Mouse (Mus musculus) cerebellum, postnatal 10 days (tissue): Measurements from ENCODE around the gene Atp2a2.
"Not testable (repeated sequence)": the region's sequence is repeated elsewhere in the genome, so short reads cannot be mapped to it uniquely, and the experiment has no call there.

ENCODE experiments used
- DNase-seq, 2 experiments: peaks; one replicate each; pipeline ENCODE4 v3.0.0; 2021; ENCODE audit warnings: mixed read lengths in 2 of 2

Atp2a2 gene

DNA sequence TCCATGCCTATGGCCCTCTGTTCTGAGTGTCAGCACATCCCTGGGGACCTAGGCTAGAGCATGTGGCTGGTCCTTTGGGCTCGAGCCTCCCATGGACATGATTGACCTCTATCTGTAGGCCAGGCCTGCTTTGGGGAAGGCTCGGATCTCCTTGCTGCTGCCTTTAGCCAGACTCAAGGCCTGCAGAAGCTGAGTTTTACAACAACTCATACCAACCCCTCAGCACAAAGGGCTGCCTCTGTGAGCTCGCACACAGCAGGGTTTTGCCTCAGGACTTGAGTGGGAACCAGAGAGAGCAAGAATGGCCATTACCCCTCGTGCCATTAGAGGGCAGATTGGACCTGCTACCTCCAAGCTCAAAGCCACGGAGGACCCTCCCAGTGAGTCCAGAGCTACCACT is 53.2 kb downstream of the Atp2a2 start:
- DNase-seq: no peak

GRCm38 (mm10) chr5:122447857-122448256 is 54.2 kb downstream of the Atp2a2 start:
- DNase-seq: no peak

DNA sequence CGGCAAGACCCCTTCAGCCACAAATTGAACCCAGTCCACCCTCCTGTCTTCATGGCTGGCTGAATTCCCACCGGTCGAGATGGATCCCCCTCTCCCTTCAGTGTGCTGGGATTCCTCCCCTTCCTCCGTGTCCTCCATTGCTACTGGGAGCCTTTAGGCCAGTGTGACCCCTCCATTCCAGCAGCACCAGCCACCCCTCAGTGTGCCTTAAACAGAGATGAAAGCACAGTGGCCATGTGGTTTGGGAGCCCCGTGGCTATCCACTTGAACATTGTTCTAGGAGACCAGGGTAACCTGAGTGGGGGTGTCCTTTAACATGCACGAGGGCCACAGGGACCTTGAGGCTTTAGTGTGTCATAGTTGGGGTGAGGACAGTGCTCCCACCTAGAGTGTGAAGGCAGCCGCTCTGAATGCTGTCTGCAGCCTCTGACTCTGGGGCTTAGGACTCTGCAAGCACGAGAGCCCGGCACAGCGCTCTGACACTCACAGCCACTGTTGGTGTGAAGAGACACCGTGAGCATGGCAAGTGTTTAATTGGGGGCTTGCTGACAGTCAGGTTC is 56.9 kb downstream of the Atp2a2 start:
- no peak for DNase-seq

DNA sequence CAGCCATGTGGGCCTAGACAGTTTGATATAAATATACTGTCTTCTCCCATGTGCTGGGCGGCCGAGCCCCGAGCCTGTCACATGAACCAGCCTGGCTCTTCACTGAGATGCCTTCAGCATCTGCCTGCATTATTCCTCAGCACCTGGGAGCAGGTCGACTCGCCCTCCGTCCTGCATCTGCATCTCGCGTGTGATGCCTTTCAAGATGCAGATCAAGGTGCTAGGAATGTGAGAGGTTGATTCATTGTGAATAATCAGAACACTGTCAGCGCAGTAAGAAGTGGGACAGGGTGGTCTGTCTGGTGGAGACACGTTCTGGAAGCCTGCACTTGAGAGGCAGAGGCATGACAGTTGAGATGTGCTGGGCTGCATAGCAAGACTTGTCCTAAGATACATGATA is 57.5 kb downstream of the Atp2a2 start:
- DNase-seq: no peak

- DNase-seq: no peak
Measured at GRCm38 (mm10) chr5:122440095-122440630, 61.9 kb downstream of the Atp2a2 start.

DNA sequence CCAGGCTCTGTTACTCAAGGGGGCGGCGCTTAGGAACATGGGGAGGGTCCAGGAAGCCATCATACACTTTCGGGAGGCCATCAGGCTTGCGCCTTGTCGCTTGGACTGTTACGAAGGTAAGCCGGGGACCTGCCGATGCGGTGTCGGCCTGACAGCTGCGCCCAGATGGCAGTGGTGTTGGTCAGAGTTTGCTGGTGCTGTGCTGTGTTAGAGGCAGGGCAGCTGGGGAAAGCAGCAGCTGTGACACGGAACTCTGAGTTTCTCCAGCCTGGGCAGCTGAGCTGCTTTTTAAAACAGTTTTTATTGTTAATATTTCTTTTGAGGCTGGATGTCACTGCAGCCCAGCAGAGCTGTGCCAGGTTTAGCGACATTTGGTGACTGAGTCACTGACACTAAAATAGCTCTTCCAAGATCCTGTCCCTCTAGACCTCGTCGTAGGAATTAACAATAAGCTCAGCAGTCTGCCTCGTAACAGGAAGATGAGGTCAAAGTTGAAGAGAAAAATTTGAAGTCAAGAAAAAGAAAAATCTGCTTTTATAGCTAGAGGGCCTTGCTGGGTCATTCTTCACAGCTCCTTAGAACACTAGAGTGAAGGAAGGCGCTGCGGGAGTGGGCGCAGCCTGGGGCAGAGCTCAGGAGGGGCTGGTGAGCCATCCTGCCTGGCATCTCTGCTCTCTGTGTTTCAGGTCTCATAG is 62.5 kb downstream of the Atp2a2 start:
- DNase-seq: no peak

GRCm38 (mm10) chr5:122434541-122434940 is 67.5 kb downstream of the Atp2a2 start:
- no peak for DNase-seq

DNA sequence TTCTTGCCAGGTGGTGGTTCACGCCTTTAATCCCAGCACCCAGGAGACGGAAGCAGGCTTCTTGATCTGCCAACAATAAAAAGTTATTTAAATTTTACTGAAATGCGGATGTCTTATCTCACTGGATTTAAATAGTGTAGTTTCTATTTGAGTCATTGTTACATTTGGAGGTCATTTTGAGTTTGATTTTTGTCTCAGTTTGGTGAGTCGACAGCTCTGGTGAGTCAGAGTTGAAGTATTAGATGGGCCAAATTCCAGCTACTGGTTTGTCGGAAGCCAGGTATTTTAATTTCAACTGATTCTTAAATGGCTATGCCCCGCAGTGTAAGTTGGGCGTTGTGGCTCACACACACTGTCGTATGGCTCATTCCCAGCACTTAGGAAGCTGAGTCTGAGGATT is 70.8 kb downstream of the Atp2a2 start:
- no peak for DNase-seq

DNA sequence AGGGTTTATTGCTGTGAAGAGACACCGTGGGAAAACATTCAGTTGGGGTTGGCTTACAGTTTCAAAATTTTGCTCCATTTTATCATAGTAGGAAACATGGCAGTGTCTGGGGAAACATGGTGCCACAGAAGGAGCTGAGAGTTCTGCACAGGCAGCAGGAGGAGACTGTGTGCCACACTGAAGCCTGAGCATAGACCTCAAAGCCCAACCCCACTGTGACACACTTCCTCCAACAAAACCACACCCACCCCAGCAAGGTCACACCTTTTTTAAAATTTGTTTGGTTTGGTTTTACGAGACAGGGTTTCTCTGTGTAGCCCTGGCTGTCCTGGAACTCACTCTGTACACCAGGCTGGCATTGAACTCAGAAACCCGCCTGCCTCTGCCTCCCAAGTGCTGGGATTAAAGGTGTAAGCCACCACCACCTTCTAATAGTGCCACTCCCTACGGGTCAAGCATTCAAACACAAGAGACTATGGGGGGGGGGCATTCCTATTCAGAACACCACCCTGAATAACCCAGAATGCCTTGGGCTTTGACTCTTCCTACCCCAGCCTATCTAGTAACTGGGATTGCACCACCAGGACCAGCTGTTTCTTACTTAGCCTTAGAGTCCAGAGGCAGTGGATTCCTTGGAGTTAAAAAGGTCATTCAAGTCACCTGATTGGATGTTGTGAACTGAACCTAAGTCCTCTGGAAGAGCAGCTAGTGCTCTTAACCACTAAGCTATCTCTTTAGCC is 71.8 kb downstream of the Atp2a2 start:
- no peak for DNase-seq

GRCm38 (mm10) chr5:122425550-122425949 is 76.5 kb downstream of the Atp2a2 start:
- no peak for DNase-seq

GRCm38 (mm10) chr5:122423083-122423482 is 78.9 kb downstream of the Atp2a2 start:
- peak in 1 of 2 experiments; percentile 42 for DNase-seq

DNA sequence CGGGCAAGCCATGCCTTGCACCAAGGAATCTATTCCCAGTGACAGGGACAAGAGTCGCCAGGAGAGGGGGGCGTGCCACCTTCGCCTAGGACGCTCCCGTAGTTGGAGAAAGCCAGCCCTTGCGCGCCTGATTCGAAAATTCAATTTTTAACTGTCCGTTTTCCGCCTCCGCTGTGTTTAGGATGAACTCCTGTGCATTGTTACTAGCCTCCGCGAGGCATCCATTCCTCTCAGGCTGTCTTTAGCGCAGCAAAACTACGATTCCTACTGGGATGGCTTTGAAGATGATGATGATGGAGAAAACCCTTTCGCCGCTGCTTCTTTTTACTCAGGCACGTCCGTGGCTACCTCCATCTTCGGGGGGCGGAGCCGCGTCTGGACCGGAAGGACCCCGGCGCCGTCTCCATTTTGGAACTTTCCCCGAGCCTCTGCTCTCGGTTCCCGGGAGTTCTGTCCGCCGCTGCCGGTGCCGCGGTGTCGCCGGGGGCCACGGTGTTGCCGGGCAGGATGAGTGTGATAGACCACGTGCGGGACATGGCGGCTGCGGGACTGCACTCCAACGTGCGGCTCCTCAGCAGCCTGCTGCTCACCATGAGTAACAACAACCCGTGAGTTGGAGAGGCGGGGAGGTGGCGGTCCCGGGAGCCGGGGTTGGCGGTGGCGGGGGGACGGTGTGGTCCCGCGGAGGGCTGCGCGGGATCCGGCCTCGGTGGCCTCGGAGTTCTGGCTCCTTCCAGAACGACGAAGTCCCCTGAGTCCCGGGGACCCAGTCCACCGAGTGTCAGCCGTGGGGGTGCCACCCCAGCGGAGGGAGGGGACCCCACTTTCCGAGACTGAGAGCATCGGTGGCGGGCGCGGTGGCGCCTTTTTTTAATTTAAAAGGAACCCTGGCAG is 79.7 kb downstream of the Atp2a2 start:
- peak; percentile 95 for DNase-seq

GRCm38 (mm10) chr5:122421271-122422068 is 80.6 kb downstream of the Atp2a2 start, which contains the start of gene Anapc7:
Gene Anapc7 (plus strand): TSS chr5:122421693.
- no peak for DNase-seq

- not testable (repeated sequence) for DNase-seq
Measured at GRCm38 (mm10) chr5:122420676-122421075, 81.3 kb downstream of the Atp2a2 start.

- no peak for DNase-seq
Measured at GRCm38 (mm10) chr5:122415465-122415864, 86.6 kb downstream of the Atp2a2 start.

DNA sequence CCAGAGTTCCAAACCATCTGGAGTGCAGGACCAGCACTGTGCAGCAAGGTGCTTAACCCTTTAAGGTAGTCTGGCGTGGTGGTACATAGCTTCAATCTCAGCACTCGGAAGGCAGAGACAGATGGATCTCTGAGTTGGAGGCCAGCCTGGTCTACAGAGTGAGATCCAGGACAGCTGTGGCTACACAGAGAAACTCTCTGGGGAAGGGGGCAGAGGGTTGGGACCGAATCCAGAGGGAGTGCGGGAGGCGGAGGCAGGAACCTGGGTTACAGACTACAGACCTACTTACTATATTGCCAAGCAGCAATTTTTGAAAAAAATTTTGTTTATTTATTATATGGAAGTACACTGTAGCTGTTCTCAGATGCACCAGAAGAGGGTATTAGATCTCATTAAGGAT is 87.7 kb downstream of the Atp2a2 start:
- DNase-seq: no peak

DNA sequence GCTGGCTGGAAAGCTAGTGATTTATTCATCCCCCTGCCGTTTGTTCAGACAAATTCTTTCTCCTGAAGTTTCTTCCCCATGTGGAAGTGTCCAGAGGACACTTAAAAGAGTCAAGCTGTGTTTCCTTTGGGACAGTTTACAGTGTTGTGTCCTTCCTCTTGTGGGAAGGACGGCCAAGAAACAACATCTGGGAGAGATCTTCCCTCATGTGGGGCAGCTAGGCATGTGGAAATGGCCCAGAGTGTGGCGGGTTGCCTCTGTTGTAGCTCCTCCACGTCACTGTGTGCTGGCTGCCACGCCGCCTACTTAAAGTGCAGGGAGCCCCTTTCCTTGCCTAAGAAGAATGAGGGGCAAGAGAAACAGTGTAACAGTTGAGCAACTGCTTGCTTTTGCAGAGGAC is 89.2 kb downstream of the Atp2a2 start:
- no peak for DNase-seq

- DNase-seq: no peak
Measured at GRCm38 (mm10) chr5:122411892-122412291, 90.1 kb downstream of the Atp2a2 start.

DNA sequence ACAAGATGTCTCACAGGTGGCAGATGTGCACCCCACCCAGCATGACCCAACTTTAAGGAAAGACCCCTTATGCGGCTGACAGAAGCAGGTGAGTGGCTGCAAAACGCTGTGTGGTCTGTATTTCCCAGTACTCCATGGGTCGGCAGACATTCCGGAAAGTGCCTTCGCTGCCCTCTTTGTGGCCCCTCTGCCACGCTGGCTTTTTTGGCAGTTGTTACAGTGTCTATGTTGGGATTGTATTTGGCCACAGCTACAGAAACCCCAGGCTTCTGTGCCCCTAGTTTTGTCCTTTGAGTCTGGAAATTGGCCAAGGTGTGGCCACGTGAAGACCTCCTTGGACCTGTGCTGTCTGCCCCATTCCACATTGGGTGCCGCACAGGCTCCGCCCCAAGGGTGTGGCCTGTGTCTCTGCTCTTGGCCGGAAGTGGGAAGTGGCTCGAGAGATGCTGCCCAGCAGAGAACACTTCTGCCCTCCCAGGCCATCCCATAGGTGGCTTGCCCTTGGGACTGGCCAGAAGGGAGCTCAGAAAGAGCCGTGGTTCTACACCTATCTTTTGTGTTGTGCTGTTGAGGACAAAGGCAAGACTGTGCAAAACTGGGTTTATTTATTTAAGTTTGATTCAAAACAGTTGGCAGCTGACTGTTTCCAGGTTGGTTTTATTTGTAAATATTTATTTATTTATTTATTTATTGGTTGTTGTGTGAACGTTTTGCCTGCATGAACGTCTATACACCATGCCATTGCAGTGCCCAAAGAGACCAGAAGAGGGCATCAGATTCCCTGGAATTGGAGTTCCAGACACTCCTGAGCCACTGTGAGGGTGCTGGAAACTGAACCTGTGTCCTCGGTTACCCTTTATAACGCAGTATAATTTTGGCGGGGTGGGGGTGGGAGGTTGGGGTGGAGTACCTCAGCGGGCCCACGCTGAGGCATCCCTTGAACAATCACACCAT is 92.1 kb downstream of the Atp2a2 start:
- DNase-seq: peak in 1 of 2 experiments; percentile 58

DNA sequence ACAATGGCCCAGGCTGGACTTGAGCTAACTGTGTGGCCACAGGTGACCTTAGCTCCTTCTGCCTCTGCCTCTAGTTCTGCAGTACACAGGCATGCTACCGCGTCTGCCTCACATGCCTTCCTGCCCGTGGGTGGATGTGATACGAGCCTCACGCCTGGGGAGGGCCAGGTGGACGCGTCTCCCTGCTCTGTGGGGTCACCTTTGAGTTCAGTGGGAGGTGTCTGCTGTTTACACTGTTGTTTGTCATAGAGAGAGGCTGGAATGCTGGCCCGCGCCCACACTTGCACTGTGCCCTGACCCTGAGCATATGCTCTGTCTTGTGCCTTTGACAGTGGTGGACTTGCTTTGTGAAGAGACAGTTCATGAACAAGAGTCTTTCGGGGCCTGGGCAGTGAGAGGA is 96.5 kb downstream of the Atp2a2 start:
- no peak for DNase-seq
